9 mouse cellular contexts compared by ENCODE assay signal in the genomic region with DNA sequence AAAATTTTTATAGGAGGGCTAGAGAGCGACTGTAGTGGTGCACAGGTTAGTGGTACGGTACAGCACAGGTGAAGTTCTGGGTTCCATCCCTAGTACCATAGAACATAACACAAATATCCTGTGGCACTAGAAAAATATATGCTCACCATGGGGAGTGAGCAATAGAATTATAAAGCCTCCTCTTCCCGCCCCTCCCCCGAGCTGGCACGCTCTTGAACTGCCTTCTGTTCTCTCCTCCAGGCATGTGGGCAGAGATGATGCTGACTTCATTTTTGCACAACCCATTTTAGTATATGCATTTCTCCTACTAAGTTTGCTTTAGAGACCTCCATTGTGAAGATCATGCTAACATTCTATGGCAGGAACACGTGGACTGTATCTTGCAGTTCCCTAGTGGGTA.
A peak's percentile ranks its signal among the peaks of the same experiment; 100 is the strongest.
DNase-seq lines count a peak whose midpoint lies in the region; ATAC-seq lines count a peak whose summit lies in the region.
"Had no signal": no experiment of that assay in that cellular context is flagged by ENCODE, and none has a peak within 500 bp of the region (broad histone marks: within the 10 kb centered on the region; RNA-seq: fewer than 3 reads in every experiment).

No protein-coding gene starts in this region.

- H3K4me1 ChIP-seq in midbrain, embryonic 13.5 days (replicated peaks), result peaks cover 17% of the 10 kb centered on the region
- no peaks in the 10 kb centered on the region for H3K4me1 ChIP-seq in midbrain, embryonic 10.5 days

- no peaks in the 10 kb centered on the region for H3K27me3 ChIP-seq in midbrain, embryonic 13.5 days
- H3K27me3 ChIP-seq in midbrain, embryonic 10.5 days (ENCODE audit: low read depth, poor library complexity, severe bottlenecking), result no peaks in the 10 kb centered on the region

- no peak overlapping the region for H3K4me3 ChIP-seq in midbrain, embryonic 13.5 days (replicated peaks)
- no peak overlapping the region for H3K4me3 ChIP-seq in midbrain, embryonic 10.5 days

- H3K9me3 ChIP-seq in midbrain, embryonic 13.5 days, result no peaks in the 10 kb centered on the region
- H3K9me3 ChIP-seq in midbrain, embryonic 10.5 days (replicated peaks), result no peaks in the 10 kb centered on the region

- H3K9ac ChIP-seq in midbrain, embryonic 13.5 days (replicated peaks), result no peak overlapping the region

- 85% methylated on average over 6 of the region's 6 CpGs for WGBS in midbrain, embryonic 13.5 days
- 90% methylated on average over 6 of the region's 6 CpGs for WGBS in midbrain, embryonic 10.5 days

- no peak overlapping the region for H3K27ac ChIP-seq in midbrain, embryonic 13.5 days
- no peak overlapping the region for H3K27ac ChIP-seq in midbrain, embryonic 10.5 days (replicated peaks)

- H3K4me2 ChIP-seq in midbrain, embryonic 13.5 days (replicated peaks), result no peak overlapping the region

- H3K36me3 ChIP-seq in midbrain, embryonic 13.5 days, result peaks cover 50% of the 10 kb centered on the region
- H3K36me3 ChIP-seq in midbrain, embryonic 10.5 days, result peaks cover 78% of the 10 kb centered on the region

- ATAC-seq in midbrain, embryonic 13.5 days, result peak; percentile 28; the same call in 1 of the 2 replicates
- ATAC-seq: inflammation-experienced regulatory T-cells, adult 6 months had no signal

- DNase-seq in midbrain, embryonic 10.5 days (ENCODE audit: low spot score), result no peak
- DNase-seq in cerebellum, postnatal 36 days, result peak; percentile 53 to 71
- DNase-seq in left cerebral cortex, adult 11 months (ENCODE audit: low spot score), result peak; percentile 61
- peak; percentile 78 to 85 for DNase-seq in right cerebral cortex, postnatal 36 days (ENCODE audit: low spot score in 2 of 2)
- no peak for DNase-seq in B cell, adult 2 months
- DNase-seq in lung, postnatal 36 days, result no peak
- DNase-seq in heart, adult 8-10 months (ENCODE audit: low spot score), result no peak

Comparison
In these comparisons a context has a peak if more than half of its experiments do, and no peak if none do; other contexts are left out.
1. DNase-seq: peak in cerebellum, postnatal 36 days (2 of 2), left cerebral cortex, adult 11 months (single experiment) and right cerebral cortex, postnatal 36 days (2 of 2); none in midbrain, embryonic 10.5 days (single experiment), B cell, adult 2 months (0 of 2), lung, postnatal 36 days (single experiment) and heart, adult 8-10 months (single experiment).